ENCODE assay signal across 12 mouse cellular contexts in genomic region chr1:118335847-118336246, GRCm38 (mm10). TPM values are rescaled to one million over a fixed set of nuclear protein-coding genes. Genes with fewer than 3 reads are reported as not detected.
DNase-seq lines count a peak whose midpoint lies in the region; ATAC-seq and TF ChIP-seq lines count a peak whose summit lies in the region.
"Had no signal": no experiment of that assay in that cellular context is flagged by ENCODE, and none has a peak within 500 bp of the region (broad histone marks: within the 10 kb centered on the region; RNA-seq: fewer than 3 reads in every experiment).

No protein-coding gene starts in this region.

- no peak overlapping the region for H3K9ac ChIP-seq in kidney, embryonic 14.5 days (ENCODE audit: low read depth, low read length)
- H3K9ac ChIP-seq in neural tube, embryonic 11.5 days (ENCODE audit: low read length) = no peak overlapping the region
- H3K9ac ChIP-seq: embryonic facial prominence, embryonic 12.5 days had no signal

- in situ Hi-C loops in Patski (cut with MboI; ENCODE audit: low pct_unique_long_range_greater_than_20kb) = loop anchor here (25.0 kb wide), 1 partner anchor 726 kb away; the partner anchor contains the start of gene Gli2

- no peak for DNase-seq in kidney, adult 18-20 months
- no peak for DNase-seq in neural tube, embryonic 11.5 days (ENCODE audit: low spot score)
- no peak for DNase-seq in neural tube, embryonic 10.5 days (ENCODE audit: extremely low spot score, low spot score)
- no peak for DNase-seq in Patski (ENCODE audit: low read depth, low spot score)
- DNase-seq in splenic B cell, adult 2 months (ENCODE audit: low read depth, low spot score) = peak; percentile 45
- no peak for DNase-seq in adrenal gland, postnatal 25 days
- no peak for DNase-seq in kidney, adult 2 months
- DNase-seq: cerebellum, adult 2 months; heart, adult 11 months had no signal

- no peaks in the 10 kb centered on the region for H3K9me3 ChIP-seq in kidney, embryonic 14.5 days (ENCODE audit: control insufficient read depth, low read length)
- H3K9me3 ChIP-seq in neural tube, embryonic 11.5 days (ENCODE audit: control insufficient read depth, low read length) = no peaks in the 10 kb centered on the region
- H3K9me3 ChIP-seq: embryonic facial prominence, embryonic 12.5 days; megakaryocyte, embryonic 14.5 days had no signal

- no peak overlapping the region for H3K4me3 ChIP-seq in kidney, embryonic 14.5 days (ENCODE audit: low read length)
- no peak overlapping the region for H3K4me3 ChIP-seq in neural tube, embryonic 11.5 days (ENCODE audit: low read depth, low read length)
- no peak overlapping the region for H3K4me3 ChIP-seq in kidney, adult 2 months (ENCODE audit: insufficient read depth, low read depth, low read length)
- H3K4me3 ChIP-seq: embryonic facial prominence, embryonic 12.5 days; megakaryocyte, embryonic 14.5 days had no signal

- H3K27ac ChIP-seq in kidney, embryonic 14.5 days (ENCODE audit: low read depth, low read length) = no peak overlapping the region
- H3K27ac ChIP-seq in neural tube, embryonic 11.5 days (ENCODE audit: low read depth, low read length) = no peak overlapping the region
- H3K27ac ChIP-seq in kidney, adult 2 months (ENCODE audit: insufficient read depth, low read depth, low read length) = no peak overlapping the region
- H3K27ac ChIP-seq: embryonic facial prominence, embryonic 12.5 days had no signal

- H3K4me1 ChIP-seq in kidney, embryonic 14.5 days (ENCODE audit: control insufficient read depth, insufficient read depth, low read length) = no peaks in the 10 kb centered on the region
- H3K4me1 ChIP-seq in neural tube, embryonic 11.5 days (ENCODE audit: control insufficient read depth, insufficient read depth, low read length) = no peaks in the 10 kb centered on the region
- H3K4me1 ChIP-seq in kidney, adult 2 months (ENCODE audit: control insufficient read depth, insufficient read depth, low read length) = no peaks in the 10 kb centered on the region
- H3K4me1 ChIP-seq: embryonic facial prominence, embryonic 12.5 days had no signal

- no peak for TF ChIP-seq POLR2A in kidney, adult 2 months (IDR thresholded peaks at IDR 0.05; ENCODE audit: low read depth, low read length)

- CTCF ChIA-PET in Patski (lab: Charles Lee) = interaction anchor here (1.0 to 1.6 kb wide), 4 partner anchors 11 to 162 kb away, joined by 3 read pairs; no protein-coding TSS in a partner anchor

- TF ChIP-seq CTCF in Patski (IDR thresholded peaks at IDR 0.05) = peak; percentile 38
- no peak for TF ChIP-seq CTCF in kidney, adult 2 months (conservative IDR thresholded peaks at IDR 0.05; ENCODE audit: insufficient read depth, insufficient read length, low read depth, low read length)

- POLR2A ChIA-PET in Patski (lab: Charles Lee) = interaction anchor here (0.7 kb wide), 1 partner anchor 121 kb away, joined by 10 read pairs; no protein-coding TSS in a partner anchor

- H3K36me3 ChIP-seq in kidney, embryonic 14.5 days (ENCODE audit: control insufficient read depth, insufficient read depth, low read length) = peaks cover 38% of the 10 kb centered on the region
- peaks cover 8% of the 10 kb centered on the region for H3K36me3 ChIP-seq in neural tube, embryonic 11.5 days (ENCODE audit: control insufficient read depth, insufficient read depth, low read length)
- H3K36me3 ChIP-seq in splenic B cell, adult 2 months (ENCODE audit: control insufficient read depth, insufficient read depth, low read length, poor library complexity, severe bottlenecking) = peaks cover 2% of the 10 kb centered on the region
- peaks cover 6% of the 10 kb centered on the region for H3K36me3 ChIP-seq in kidney, adult 2 months (ENCODE audit: control insufficient read depth, insufficient read depth, low read length)

- no peak overlapping the region for H3K4me2 ChIP-seq in kidney, embryonic 14.5 days (replicated peaks; ENCODE audit: low read depth, low read length)
- H3K4me2 ChIP-seq in neural tube, embryonic 11.5 days (ENCODE audit: low read depth) = no peak overlapping the region
- H3K4me2 ChIP-seq: embryonic facial prominence, embryonic 12.5 days had no signal

- ATAC-seq in kidney, embryonic 14.5 days (ENCODE audit: low FRiP score, low TSS enrichment) = peak; percentile 33; the same call in 1 of the 2 replicates
- ATAC-seq in neural tube, embryonic 11.5 days (ENCODE audit: insufficient read depth, low FRiP score, low TSS enrichment) = 0 out of 2 replicates have a peak, but pooled peaks have one; percentile 27
- no peak for ATAC-seq in Patski

- H3K27me3 ChIP-seq in kidney, embryonic 14.5 days (ENCODE audit: control insufficient read depth, insufficient read depth, low read length) = no peaks in the 10 kb centered on the region
- H3K27me3 ChIP-seq in neural tube, embryonic 11.5 days (ENCODE audit: control insufficient read depth, insufficient read depth, low read length) = no peaks in the 10 kb centered on the region
- no peaks in the 10 kb centered on the region for H3K27me3 ChIP-seq in Patski
- H3K27me3 ChIP-seq in splenic B cell, adult 2 months (ENCODE audit: control insufficient read depth, insufficient read depth, low read length, poor library complexity, severe bottlenecking) = no peaks in the 10 kb centered on the region
- no peaks in the 10 kb centered on the region for H3K27me3 ChIP-seq in kidney, adult 2 months (replicated peaks; ENCODE audit: control insufficient read depth, insufficient read depth, low read length)
- H3K27me3 ChIP-seq: embryonic facial prominence, embryonic 12.5 days; megakaryocyte, embryonic 14.5 days had no signal

RNA-seq across cellular contexts. Expression of gene Nifk, which starts 14.2 kb away (rescaled TPM):
- 95.9 and 105 TPM in 2 replicates for polyA plus RNA-seq in kidney, embryonic 14.5 days (2014; fragmentation: Nextera tagmentation; extraction: Ambion mirVana)
- polyA plus RNA-seq in neural tube, embryonic 11.5 days (2014; fragmentation: Nextera tagmentation; extraction: Ambion mirVana) = 96.2 and 97.1 TPM in 2 replicates
- 53.3 TPM for polyA plus RNA-seq in Patski (2021)
- total RNA-seq in adrenal gland, postnatal 25 days (2021) = 41.6 and 45.8 TPM in 2 replicates
- polyA plus RNA-seq in kidney, adult 2 months (2012; rRNA removed) = 5.4 and 8.2 TPM in 2 replicates

RNA-seq across cellular contexts. Expression of gene Tsn, which starts 24.3 kb away (rescaled TPM):
- polyA plus RNA-seq in kidney, embryonic 14.5 days (2014; fragmentation: Nextera tagmentation; extraction: Ambion mirVana) = 346 and 384 TPM in 2 replicates
- 382 and 397 TPM in 2 replicates for polyA plus RNA-seq in neural tube, embryonic 11.5 days (2014; fragmentation: Nextera tagmentation; extraction: Ambion mirVana)
- 143 TPM for polyA plus RNA-seq in Patski (2021)
- total RNA-seq in adrenal gland, postnatal 25 days (2021) = 87.3 and 137 TPM in 2 replicates
- polyA plus RNA-seq in kidney, adult 2 months (2012; rRNA removed) = 47.4 and 48.2 TPM in 2 replicates

RNA-seq across cellular contexts. Expression of gene Clasp1, which starts 53.0 kb away (rescaled TPM):
- polyA plus RNA-seq in kidney, embryonic 14.5 days (2014; fragmentation: Nextera tagmentation; extraction: Ambion mirVana) = 51.8 and 70.0 TPM in 2 replicates
- 98.6 and 104 TPM in 2 replicates for polyA plus RNA-seq in neural tube, embryonic 11.5 days (2014; fragmentation: Nextera tagmentation; extraction: Ambion mirVana)
- 39.0 TPM for polyA plus RNA-seq in Patski (2021)
- total RNA-seq in adrenal gland, postnatal 25 days (2021) = 41.2 and 53.3 TPM in 2 replicates
- polyA plus RNA-seq in kidney, adult 2 months (2012; rRNA removed) = 11.5 and 12.8 TPM in 2 replicates
